Mouse (Mus musculus) myocyte (in vitro differentiated cells): Measurements from ENCODE around the gene Igfals.

Source experiments
- CEBPB ChIP-seq: IDR thresholded peaks from 2 replicates; pipeline ENCODE4 v1.6.1; 2011; ENCODE audit warnings: mild to moderate bottlenecking, moderate library complexity; ENCODE audit not compliant: poor library complexity, insufficient read depth, severe bottlenecking
- POLR2A ChIP-seq: IDR thresholded peaks from one replicate; pipeline ENCODE4 v1.6.1; 2011; ENCODE audit warnings: low read depth, mild to moderate bottlenecking, control low read depth, moderate library complexity; ENCODE audit not compliant: insufficient read length
- REST ChIP-seq: IDR thresholded peaks from one replicate; pipeline ENCODE4 v1.6.1; 2011; ENCODE audit warnings: mild to moderate bottlenecking, control low read depth, moderate library complexity; ENCODE audit not compliant: insufficient read depth, insufficient read length
- SRF ChIP-seq: IDR thresholded peaks from one replicate; pipeline ENCODE4 v1.6.1; 2011; ENCODE audit warnings: low read depth; ENCODE audit not compliant: control insufficient read depth, insufficient read length
- TCF12 ChIP-seq: IDR thresholded peaks from one replicate; pipeline ENCODE4 v1.6.1; 2011; ENCODE audit warnings: mild to moderate bottlenecking, control low read depth; ENCODE audit not compliant: poor library complexity, insufficient read depth, severe bottlenecking
- USF1 ChIP-seq: IDR thresholded peaks from one replicate; pipeline ENCODE4 v1.6.1; 2011; ENCODE audit warnings: low read depth, mild to moderate bottlenecking, control low read depth, moderate library complexity

DNA sequence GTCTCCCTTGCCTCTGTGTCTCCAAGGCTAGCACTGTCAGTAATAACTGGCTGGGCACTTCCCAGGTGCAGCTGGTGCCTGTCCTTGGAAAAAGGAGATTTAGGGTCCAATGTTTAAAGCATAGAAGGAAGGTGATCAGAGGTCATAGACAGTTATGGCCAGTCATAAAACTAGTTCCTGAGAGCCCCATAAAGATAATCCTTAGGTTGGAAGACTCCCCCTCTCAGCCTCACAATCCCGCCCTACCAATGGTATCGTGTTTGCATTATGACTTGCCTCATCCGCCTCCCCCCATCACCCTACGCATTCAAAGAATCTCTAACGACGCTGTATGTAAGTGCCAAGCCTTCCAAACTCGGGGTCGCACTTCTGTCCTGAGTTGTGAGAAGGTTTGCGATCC, 21.3 kb upstream of the Igfals start:
- no peak for TF ChIP-seq SRF
- no peak for TF ChIP-seq TCF12
- no peak for TF ChIP-seq REST
- no peak for TF ChIP-seq POLR2A
- TF ChIP-seq CEBPB = no peak
- no peak for TF ChIP-seq USF1
